Mouse (Mus musculus) CH12.LX (cell line): ENCODE data around the gene Prelp. TPM values are rescaled to one million over a fixed set of nuclear protein-coding genes. Genes with fewer than 3 reads are reported as not detected.

Source experiments
- DNase-seq: peaks from one replicate; pipeline ENCODE4 v3.0.0-alpha.2; 2013; ENCODE audit errors: extremely low read depth
- H3K27ac ChIP-seq: 2 replicates; pipeline ENCODE4 v1.5.1; 2012; ENCODE audit warnings: low read depth, mild to moderate bottlenecking, control low read depth, moderate library complexity; ENCODE audit not compliant: insufficient read depth
- H3K27me3 ChIP-seq: replicated peaks from 2 replicates; pipeline ENCODE3; 2012; ENCODE audit warnings: inconsistent platforms
- H3K36me3 ChIP-seq, 2 experiments: replicated peaks in 1 of 2; 2 replicates each; pipeline versions ENCODE3 to v1.6.1; 2012; ENCODE audit warnings: inconsistent platforms in 1 of 2, low read length in 1 of 2, mild to moderate bottlenecking in 1 of 2, mixed read lengths in 1 of 2, moderate library complexity in 1 of 2; ENCODE audit not compliant: control insufficient read depth in 1 of 2, insufficient read depth in 1 of 2
- H3K4me1 ChIP-seq, 2 experiments: 2 replicates each; pipeline ENCODE4 v1.6.1; 2012; ENCODE audit warnings: inconsistent platforms in 1 of 2, moderate library complexity in 1 of 2; ENCODE audit not compliant: insufficient read depth in 2 of 2, control insufficient read depth in 1 of 2
- H3K4me2 ChIP-seq: 2 replicates; pipeline ENCODE4 v1.6.1; 2012; ENCODE audit warnings: low read depth, mild to moderate bottlenecking, control low read depth; ENCODE audit not compliant: poor library complexity, insufficient read depth, severe bottlenecking
- H3K4me3 ChIP-seq, 3 experiments: fragments of 150-350 bp in 1 of 3; sonication (generic) in 1 of 3; replicated peaks in 1 of 3; 2 replicates each; pipeline versions ENCODE3 to v1.5.1; 2011 to 2012; ENCODE audit warnings: low read depth in 2 of 3, low read length in 2 of 3, mild to moderate bottlenecking in 2 of 3, moderate library complexity in 2 of 3, control low read depth in 1 of 3, improper control_type of control experiment in 1 of 3, inconsistent platforms in 1 of 3, mixed read lengths in 1 of 3; ENCODE audit not compliant: poor library complexity in 1 of 3
- H3K79me2 ChIP-seq: replicated peaks from 2 replicates; pipeline ENCODE4 v1.6.1; 2012; ENCODE audit warnings: mild to moderate bottlenecking, moderate library complexity; ENCODE audit not compliant: control insufficient read depth, poor library complexity, insufficient read depth, severe bottlenecking; ENCODE audit errors: extremely low read depth
- H3K9ac ChIP-seq: 2 replicates; pipeline ENCODE4 v1.6.1; 2012; ENCODE audit warnings: low read depth, mild to moderate bottlenecking, control low read depth, moderate library complexity; ENCODE audit not compliant: insufficient read depth
- H3K9me3 ChIP-seq: replicated peaks from 2 replicates; pipeline ENCODE3; 2012; ENCODE audit warnings: low read length, inconsistent platforms, mixed read lengths
- CHD1 ChIP-seq: IDR thresholded peaks from 2 replicates; pipeline ENCODE4 v1.6.1; 2012; ENCODE audit warnings: low read depth, low read length, improper control_type of control experiment, inconsistent platforms
- CHD2 ChIP-seq: IDR thresholded peaks from 2 replicates; pipeline ENCODE4 v1.6.1; 2011; ENCODE audit warnings: low read length, improper control_type of control experiment
- CTCF ChIP-seq, 2 experiments: IDR thresholded peaks in 1 of 2; conservative IDR thresholded peaks in 1 of 2; 2 replicates each; pipeline ENCODE4 v1.5.1; 2011 to 2012; ENCODE audit warnings: low read depth in 2 of 2, low read length in 2 of 2, improper control_type of control experiment in 1 of 2, inconsistent platforms in 1 of 2, mild to moderate bottlenecking in 1 of 2, moderate library complexity in 1 of 2
- ELF1 ChIP-seq: IDR thresholded peaks from 2 replicates; pipeline ENCODE4 v1.6.1; 2014; ENCODE audit warnings: low read depth, mild to moderate bottlenecking, inconsistent platforms, low read length, improper control_type of control experiment
- EP300 ChIP-seq: IDR thresholded peaks from 2 replicates; pipeline ENCODE4 v1.6.1; 2011; ENCODE audit warnings: low read length, improper control_type of control experiment
- GABPA ChIP-seq: IDR thresholded peaks from 2 replicates; pipeline ENCODE4 v1.6.1; 2012; ENCODE audit warnings: low read depth, low read length, improper control_type of control experiment, inconsistent platforms; ENCODE audit not compliant: insufficient replicate concordance
- IRF4 ChIP-seq: IDR thresholded peaks from 2 replicates; pipeline ENCODE4 v1.6.1; 2014; ENCODE audit warnings: low read depth, mild to moderate bottlenecking, inconsistent platforms, low read length, improper control_type of control experiment
- KAT2A ChIP-seq: IDR thresholded peaks from 2 replicates; pipeline ENCODE4 v1.6.1; 2012; ENCODE audit warnings: low read length, improper control_type of control experiment, inconsistent platforms; ENCODE audit not compliant: insufficient replicate concordance
- MAZ ChIP-seq: IDR thresholded peaks from 2 replicates; pipeline ENCODE4 v1.6.1; 2012; ENCODE audit warnings: low read depth, mild to moderate bottlenecking, inconsistent platforms, low read length, improper control_type of control experiment, moderate library complexity
- MXI1 ChIP-seq: IDR thresholded peaks from 2 replicates; pipeline ENCODE4 v1.6.1; 2011; ENCODE audit warnings: mild to moderate bottlenecking, low read depth, low read length, improper control_type of control experiment
- NELFE ChIP-seq: IDR thresholded peaks from 2 replicates; pipeline ENCODE4 v1.6.1; 2011; ENCODE audit warnings: low read depth, low read length, improper control_type of control experiment
- PAX5 ChIP-seq: IDR thresholded peaks from 2 replicates; pipeline ENCODE4 v1.6.1; 2012; ENCODE audit warnings: low read length, inconsistent platforms, mixed read lengths
- POLR2A ChIP-seq: IDR thresholded peaks from 2 replicates; pipeline ENCODE4 v1.6.1; 2011; ENCODE audit warnings: low read depth, mild to moderate bottlenecking, improper control_type of control experiment, low read length
- POLR2AphosphoS2 ChIP-seq: IDR thresholded peaks from 2 replicates; pipeline ENCODE4 v1.6.1; 2011; ENCODE audit warnings: low read depth, low read length, improper control_type of control experiment
- RAD21 ChIP-seq: IDR thresholded peaks from 2 replicates; pipeline ENCODE4 v1.6.1; 2011; ENCODE audit warnings: low read depth, mild to moderate bottlenecking, low read length, improper control_type of control experiment, moderate library complexity
- RCOR1 ChIP-seq: conservative IDR thresholded peaks from 2 replicates; pipeline ENCODE4 v1.6.1; 2012; ENCODE audit warnings: low read depth, mild to moderate bottlenecking, inconsistent platforms, low read length, improper control_type of control experiment
- SIN3A ChIP-seq: IDR thresholded peaks from 2 replicates; pipeline ENCODE4 v1.6.1; 2012; ENCODE audit warnings: low read length, improper control_type of control experiment, inconsistent platforms
- TBP ChIP-seq: conservative IDR thresholded peaks from 2 replicates; pipeline ENCODE4 v1.6.1; 2011; ENCODE audit warnings: low read depth, low read length, improper control_type of control experiment
- TCF12 ChIP-seq: IDR thresholded peaks from 2 replicates; pipeline ENCODE4 v1.6.1; 2014; ENCODE audit warnings: low read depth, mild to moderate bottlenecking, inconsistent platforms, low read length, improper control_type of control experiment
- UBTF ChIP-seq: IDR thresholded peaks from 2 replicates; pipeline ENCODE4 v1.6.1; 2012; ENCODE audit warnings: low read depth, mild to moderate bottlenecking, inconsistent platforms, low read length, improper control_type of control experiment, moderate library complexity
- USF1 ChIP-seq: IDR thresholded peaks from 2 replicates; pipeline ENCODE4 v1.6.1; 2014; ENCODE audit warnings: low read depth, mild to moderate bottlenecking, inconsistent platforms, low read length, improper control_type of control experiment
- USF2 ChIP-seq: conservative IDR thresholded peaks from 2 replicates; pipeline ENCODE4 v1.6.1; 2011; ENCODE audit warnings: low read depth, low read length, improper control_type of control experiment
- ZMIZ1 ChIP-seq: IDR thresholded peaks from 2 replicates; pipeline ENCODE4 v1.6.1; 2012; ENCODE audit warnings: low read depth, mild to moderate bottlenecking, inconsistent platforms, low read length, improper control_type of control experiment
- dilution Hi-C: fragments of 300-500 bp; cut with MboI; formaldehyde crosslinking; loops from 2 replicates; pipeline ENCODE4 v1.14.3; 2020; ENCODE audit warnings: low sequenced_read_pairs; ENCODE audit not compliant: extremely low pct_unique_long_range_greater_than_20kb, extremely low pct_ligation_motif_present
- in situ Hi-C: fragments of 300-500 bp; cut with MboI; formaldehyde crosslinking; loops from 3 replicates; pipeline ENCODE4 v1.14.3; 2019; ENCODE audit warnings: low sequenced_read_pairs, low pct_ligation_motif_present, low pct_unique_long_range_greater_than_20kb, mixed read lengths
- polyA plus RNA-seq: library from polyadenylated mRNA; unstranded; fragments of >175 nt; gene quantifications from 2 replicates; pipeline ENCODE4 v1.2.1, GENCODE M21; 2012; ENCODE audit warnings: low read depth; ENCODE audit not compliant: insufficient read length
- total RNA-seq, 2 experiments: library from RNA; depleted of rRNA; stranded (reverse); fragments of 300-350 nt in 1 of 2; fragments of >200 nt in 1 of 2; gene quantifications; 2 replicates each; pipeline ENCODE4 v1.2.3; 2012 to 2014

Prelp gene
- total and polyA plus RNA-seq, 3 experiments = not detected

DNA sequence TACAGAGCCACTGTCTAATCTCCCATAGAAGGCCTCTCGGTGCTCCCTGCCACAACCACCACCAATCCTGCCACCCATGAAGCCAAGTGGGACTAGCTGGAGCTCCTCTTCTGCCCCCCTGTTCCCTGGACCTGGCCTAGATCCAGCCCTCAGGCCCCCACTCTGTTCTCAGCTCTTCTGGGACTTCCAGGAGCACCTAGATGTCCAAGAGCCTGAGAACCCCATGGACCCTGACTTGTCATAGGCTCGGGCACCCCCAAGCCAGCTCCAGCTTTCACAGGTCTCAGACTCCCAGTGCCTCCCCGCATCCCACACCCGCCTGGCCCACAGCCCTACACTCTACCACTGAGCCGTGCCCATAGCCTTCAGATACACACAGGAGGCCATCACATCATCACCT, 1.9 kb upstream of the Prelp start:
- no peak for DNase-seq
- H3K27ac ChIP-seq = no peak overlapping the region
- TF ChIP-seq POLR2AphosphoS2 (no peak), CHD2 (no peak), NELFE (no peak), MXI1 (no peak), TBP (no peak), RCOR1 (no peak), UBTF (no peak), USF1 (no peak), RAD21 (no peak), EP300 (no peak), SIN3A (no peak), CTCF (conservative IDR thresholded peaks at IDR 0.05 in 1 of 2, IDR thresholded peaks at IDR 0.05 in 1 of 2; ENCODE audit: low read depth in 2 of 2, low read length in 2 of 2) (no peak), GABPA (no peak), PAX5 (no peak), IRF4 (no peak), ELF1 (no peak), MAZ (no peak), ZMIZ1 (no peak), KAT2A (no peak), POLR2A (no peak)
- TF ChIP-seq, all 38 proteins: peak for 0
- Histone ChIP-seq H3K79me2 (no peaks in the 10 kb centered on the region), H3K4me3 (no peak overlapping the region), H3K9me3 (peaks cover 8% of the 10 kb centered on the region), H3K4me1 (no peaks in the 10 kb centered on the region), H3K9ac (no peak overlapping the region), H3K36me3 (no peaks in the 10 kb centered on the region), H3K27me3 (peaks cover 73% of the 10 kb centered on the region), H3K4me2 (no peak overlapping the region)
- dilution Hi-C loops (no loop called here), in situ Hi-C loops (loop anchor here (25.0 kb wide), 1 partner anchor 389 kb away; no protein-coding TSS in a partner anchor)

DNA sequence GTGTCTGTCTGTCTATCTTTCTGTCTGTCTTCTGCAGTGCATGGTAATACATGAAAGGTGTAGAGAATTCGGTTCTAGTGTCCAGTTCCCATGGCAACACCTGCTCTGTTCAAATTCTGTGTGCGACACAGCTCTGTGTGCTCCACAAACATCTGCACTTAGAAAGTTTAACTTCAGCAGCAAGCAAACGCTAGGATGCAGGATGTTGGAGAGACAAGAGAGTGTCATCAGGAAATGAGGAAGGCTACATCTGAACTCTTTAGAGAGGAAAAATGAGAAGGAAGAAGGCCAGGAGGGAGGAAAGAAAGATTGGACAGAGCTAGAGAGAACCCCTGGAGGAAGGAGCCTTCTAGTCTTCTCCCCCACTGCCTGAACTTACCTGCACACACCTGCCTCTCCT, 338 bp downstream of the Prelp start:
- in situ Hi-C loops (loop anchor here (25.0 kb wide), 1 partner anchor 391 kb away; no protein-coding TSS in a partner anchor), dilution Hi-C loops (no loop called here)
- Histone ChIP-seq H3K79me2 (no peaks in the 10 kb centered on the region), H3K27me3 (peaks cover 80% of the 10 kb centered on the region), H3K4me2 (no peak overlapping the region), H3K9ac (no peak overlapping the region), H3K27ac (no peak overlapping the region), H3K4me3 (no peak overlapping the region), H3K36me3 (no peaks in the 10 kb centered on the region), H3K9me3 (no peaks in the 10 kb centered on the region), H3K4me1 (no peaks in the 10 kb centered on the region)
- DNase-seq = no peak
- TF ChIP-seq SIN3A (no peak), POLR2AphosphoS2 (no peak), RCOR1 (no peak), USF2 (no peak), TCF12 (no peak), TBP (no peak), POLR2A (no peak), CHD1 (no peak)
